Mouse (Mus musculus) erythroblast, adult 5-6 weeks (primary cell): ENCODE measurements around the gene Tnks1bp1. TPM values are rescaled to one million over a fixed set of nuclear protein-coding genes. Genes with fewer than 3 reads are reported as not detected.

Experiments
- ATAC-seq: replicated peaks from 2 replicates; pipeline ENCODE4 v1.8.0; 2016; ENCODE audit warnings: moderate number of reproducible peaks, mild to moderate bottlenecking, moderate TSS enrichment, inconsistent platforms; ENCODE audit not compliant: poor library complexity, low FRiP score, severe bottlenecking
- total RNA-seq, 2 experiments: library from RNA; stranded (forward) in 1 of 2; stranded (reverse) in 1 of 2; fragments of 150-400 nt in 1 of 2; fragments of 200-764, 138-1000 nt in 1 of 2; gene quantifications; 2 replicates each; pipeline versions ENCODE4 v1.2.3 to v1.2.4; 2015 to 2017; ENCODE audit warnings: low replicate concordance in 2 of 2

Gene Tnks1bp1
- total RNA-seq, 2 experiments from 2014 or later, result 1.2 TPM; not detected in 1

- ATAC-seq, result no peak
Observed at GRCm38 (mm10) chr2:85070086-85070485, 22.3 kb downstream of the Tnks1bp1 start.

DNA sequence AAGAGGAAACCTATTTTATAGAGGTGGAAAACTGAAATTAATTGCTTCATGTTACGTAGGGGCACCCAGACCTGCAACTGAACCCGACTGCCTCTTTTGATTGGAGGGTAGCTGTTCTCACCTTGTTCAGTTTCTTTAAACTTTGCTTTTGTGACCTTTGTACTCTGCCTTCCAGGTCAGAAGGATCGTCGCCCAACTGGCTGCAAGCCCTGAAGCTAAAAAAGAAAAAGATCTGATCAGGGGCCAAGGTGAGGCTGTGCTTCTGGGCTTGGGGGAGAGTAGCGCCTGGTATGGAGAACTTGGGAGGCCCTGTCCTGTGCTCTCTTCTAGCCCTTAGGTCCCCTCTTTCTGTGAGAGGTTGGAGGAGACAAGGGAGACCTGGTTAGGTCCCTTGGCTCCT is 24.1 kb downstream of the Tnks1bp1 start:
- ATAC-seq, result no peak

- no peak for ATAC-seq
Observed at GRCm38 (mm10) chr2:85073751-85074150, 25.9 kb downstream of the Tnks1bp1 start.

- no peak for ATAC-seq
Observed at GRCm38 (mm10) chr2:85088716-85089646, 41.2 kb downstream of the Tnks1bp1 start.

DNA sequence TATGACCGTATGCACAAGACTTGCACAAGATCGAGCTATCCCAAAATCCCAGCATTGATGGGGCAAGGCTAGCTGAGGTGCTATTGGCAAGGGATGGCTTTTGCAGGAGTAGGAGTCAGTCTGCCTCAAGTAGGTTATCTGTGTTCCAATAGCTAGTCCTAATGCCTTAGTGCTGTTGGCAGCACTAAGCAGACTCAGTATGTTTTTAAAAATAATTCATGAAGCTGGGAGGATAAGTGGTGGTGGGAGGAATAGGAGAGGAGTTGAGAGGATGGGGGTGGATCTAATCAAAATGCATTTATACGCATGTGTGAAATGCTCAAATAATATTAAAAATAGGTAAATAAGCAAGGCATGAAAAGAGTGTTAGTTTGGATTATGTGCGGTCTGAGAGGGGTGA is 43.5 kb downstream of the Tnks1bp1 start:
- no peak for ATAC-seq

DNA sequence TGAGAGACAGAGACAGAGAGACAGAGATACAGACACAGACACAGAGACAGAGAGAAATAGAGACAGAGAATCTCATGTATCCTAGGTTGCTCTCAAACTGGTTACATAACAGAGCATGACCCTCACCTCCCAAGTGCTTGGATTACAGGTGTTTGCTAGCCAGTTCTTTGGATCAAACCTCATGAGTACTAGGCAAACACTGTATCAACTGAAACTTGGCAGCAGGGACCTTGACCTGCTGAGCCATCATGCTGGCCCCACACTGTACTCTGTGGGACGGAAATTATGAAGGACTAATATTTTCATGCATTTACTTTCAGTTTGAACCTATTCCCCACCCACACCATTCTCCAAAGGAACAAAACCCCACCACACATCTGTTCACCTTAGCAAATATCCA is 45.6 kb downstream of the Tnks1bp1 start:
- ATAC-seq, result no peak

DNA sequence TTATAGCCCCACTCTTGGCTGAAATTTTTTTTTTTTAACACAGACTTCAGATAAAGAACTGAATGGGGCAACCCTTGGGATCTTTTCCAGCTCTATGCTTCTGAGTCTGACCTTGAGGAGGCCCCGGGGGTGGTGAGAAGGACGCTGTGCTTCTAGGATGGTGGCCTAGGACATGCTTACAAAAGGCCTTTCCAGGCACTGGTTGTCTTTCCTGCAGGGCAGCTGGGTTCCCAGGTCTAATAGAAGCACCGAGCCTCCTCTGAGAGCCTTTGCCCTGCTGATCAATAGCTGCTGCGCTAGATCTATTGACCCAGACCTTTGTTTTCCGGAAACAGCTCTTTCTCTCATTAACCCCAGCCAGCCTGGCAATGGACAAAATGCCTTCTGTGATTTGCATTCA is 48.1 kb downstream of the Tnks1bp1 start:
- ATAC-seq, result no peak

- ATAC-seq, result no peak
Observed at GRCm38 (mm10) chr2:85098014-85098413, 50.2 kb downstream of the Tnks1bp1 start.

GRCm38 (mm10) chr2:85098824-85099511 is 51.1 kb downstream of the Tnks1bp1 start:
- ATAC-seq, result no peak

GRCm38 (mm10) chr2:85103201-85103600 is 55.4 kb downstream of the Tnks1bp1 start:
- no peak for ATAC-seq

DNA sequence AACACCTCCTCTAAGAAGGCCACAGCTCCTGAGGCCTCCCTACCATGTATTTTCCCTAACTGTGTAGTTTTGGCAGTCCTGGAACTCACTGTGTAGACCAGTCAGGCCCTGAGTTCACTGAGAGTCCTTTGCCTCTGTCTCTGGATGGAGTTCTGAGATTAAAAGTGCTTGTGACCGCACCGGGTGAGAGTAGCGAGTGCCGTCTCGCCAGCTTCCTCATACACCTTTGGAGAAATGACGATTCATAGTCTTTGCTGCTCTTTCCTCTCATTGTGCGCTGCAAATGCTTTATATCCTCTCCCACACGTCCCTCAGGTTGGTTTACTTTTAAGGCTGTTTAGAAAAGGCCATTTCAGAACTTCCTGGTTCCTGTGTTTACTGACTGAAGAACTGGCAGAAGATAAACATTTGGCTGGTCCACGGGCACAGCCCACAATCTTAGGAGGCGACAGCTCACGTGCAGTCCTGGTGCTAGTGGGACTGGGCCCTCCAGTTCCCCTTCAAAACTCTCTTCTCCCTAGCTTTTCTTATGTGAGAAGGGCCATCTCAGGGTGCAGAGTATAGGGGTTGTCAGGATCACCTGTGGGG is 57.7 kb downstream of the Tnks1bp1 start:
- ATAC-seq, result no peak

DNA sequence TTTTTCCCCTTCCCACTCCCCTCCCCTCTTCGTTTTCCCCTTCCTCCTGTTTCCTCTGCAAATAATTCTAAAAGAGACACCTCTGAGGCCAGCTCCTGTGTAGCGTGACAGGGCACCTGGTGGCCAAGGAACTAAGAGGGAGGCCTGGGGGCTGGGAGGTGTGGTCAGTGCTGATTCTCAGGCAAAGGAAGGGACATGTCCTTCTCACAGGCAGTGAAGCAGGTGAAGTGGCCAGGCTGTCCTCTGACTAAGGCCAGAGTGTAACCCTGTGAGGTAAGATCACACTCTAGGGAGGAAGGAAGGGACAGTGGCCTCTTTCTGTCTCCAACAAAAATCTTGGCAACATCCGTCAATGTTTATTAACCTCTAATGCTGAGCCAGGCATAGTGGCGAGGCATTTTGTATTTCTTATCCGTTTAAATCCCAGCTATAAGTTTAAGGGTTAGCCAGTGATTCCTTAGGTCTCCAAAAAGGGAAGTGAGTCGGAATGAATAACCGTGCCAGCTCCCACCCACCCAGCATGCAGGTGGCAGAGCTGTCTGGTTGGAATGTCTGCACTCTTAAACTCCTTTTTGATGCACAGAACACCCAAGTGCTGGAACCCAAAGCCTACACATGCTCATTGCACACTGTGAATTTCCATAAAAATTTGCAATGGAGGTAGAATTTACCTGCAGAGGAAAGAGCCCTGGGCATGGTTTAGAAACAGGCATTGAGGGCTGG is 58.4 kb downstream of the Tnks1bp1 start:
- no peak for ATAC-seq

DNA sequence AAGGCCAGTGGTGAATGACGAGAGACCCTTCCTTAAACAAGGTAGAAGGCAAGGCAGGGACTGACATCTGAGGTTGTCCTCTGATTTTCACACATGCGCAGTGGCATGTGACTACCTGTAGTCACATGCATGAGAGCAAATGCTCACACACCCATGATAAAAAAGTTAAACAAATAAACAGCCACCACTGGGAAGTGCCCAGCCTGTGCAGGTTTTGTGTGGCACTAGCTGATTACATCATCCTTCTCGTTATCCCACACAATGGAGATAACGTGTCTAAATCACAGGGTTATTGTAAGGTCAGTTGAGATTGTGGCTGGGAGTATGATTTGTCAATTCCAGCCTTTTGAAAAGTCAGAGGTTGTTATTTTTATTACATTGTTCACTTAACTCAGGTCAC is 59.1 kb downstream of the Tnks1bp1 start:
- no peak for ATAC-seq

DNA sequence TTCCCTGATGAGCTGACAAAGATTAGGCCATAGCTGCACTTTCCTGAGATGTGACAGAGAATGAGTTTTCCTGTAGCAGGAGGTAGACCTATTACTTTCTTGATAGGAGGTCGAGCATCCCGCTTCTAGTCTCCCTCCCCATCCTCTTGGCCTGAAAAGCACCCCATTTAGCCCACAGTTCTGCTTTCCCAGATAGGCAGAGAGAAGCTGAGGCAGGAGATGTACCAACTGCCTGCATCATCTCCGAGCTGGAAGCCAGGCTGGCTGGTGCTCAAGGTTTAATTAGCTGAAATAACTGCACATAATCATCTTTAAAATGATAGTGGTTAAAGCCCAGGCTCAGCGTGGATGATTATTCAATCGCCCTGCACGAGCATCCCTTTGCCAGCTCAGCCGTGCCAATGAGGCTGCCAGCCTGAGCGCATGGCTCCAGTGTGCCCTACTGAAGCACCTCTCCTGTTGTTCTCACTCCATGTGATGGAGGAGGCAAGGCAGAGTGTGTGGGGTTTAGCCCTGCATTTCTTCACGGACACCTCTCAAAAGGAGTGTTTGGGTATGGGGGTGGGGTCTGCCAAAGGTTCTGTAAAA is 62.6 kb downstream of the Tnks1bp1 start:
- no peak for ATAC-seq

Other genes starting within 250 kb of the Tnks1bp1 start
- gene Ube2l6, start 249.2 kb upstream of the Tnks1bp1 start, total RNA-seq (2015; ENCODE audit: low replicate concordance), result 974 and 1,000 TPM in 2 replicates
- gene Ube2l6, start 249.2 kb upstream of the Tnks1bp1 start, total RNA-seq (2017; ENCODE audit: low replicate concordance), result 826 and 843 TPM in 2 replicates
- not detected in 2 replicates for gene Smtnl1, start 225.4 kb upstream of the Tnks1bp1 start, total RNA-seq (2015; ENCODE audit: low replicate concordance)
- gene Smtnl1, start 225.4 kb upstream of the Tnks1bp1 start, total RNA-seq (2017; ENCODE audit: low replicate concordance), result 2.0 TPM in 1 of 2 replicates, not detected in the other
- 28.6 and 43.9 TPM in 2 replicates for gene Timm10, start 221.0 kb upstream of the Tnks1bp1 start, total RNA-seq (2015; ENCODE audit: low replicate concordance)
- gene Timm10, start 221.0 kb upstream of the Tnks1bp1 start, total RNA-seq (2017; ENCODE audit: low replicate concordance), result 5.2 and 22.2 TPM in 2 replicates
- 756 and 864 TPM in 2 replicates for gene Slc43a1, start 209.2 kb upstream of the Tnks1bp1 start, total RNA-seq (2015; ENCODE audit: low replicate concordance)
- gene Slc43a1, start 209.2 kb upstream of the Tnks1bp1 start, total RNA-seq (2017; ENCODE audit: low replicate concordance), result 516 and 701 TPM in 2 replicates
- not detected in 2 replicates for gene Rtn4rl2, start 161.3 kb upstream of the Tnks1bp1 start, total RNA-seq (2015; ENCODE audit: low replicate concordance)
- gene Rtn4rl2, start 161.3 kb upstream of the Tnks1bp1 start, total RNA-seq (2017; ENCODE audit: low replicate concordance), result not detected in 2 replicates
- gene Slc43a3, start 111.4 kb upstream of the Tnks1bp1 start, total RNA-seq (2015; ENCODE audit: low replicate concordance), result 207 and 247 TPM in 2 replicates
- gene Slc43a3, start 111.4 kb upstream of the Tnks1bp1 start, total RNA-seq (2017; ENCODE audit: low replicate concordance), result 227 and 246 TPM in 2 replicates
- gene Prg2, start 67.6 kb upstream of the Tnks1bp1 start, total RNA-seq (2015; ENCODE audit: low replicate concordance), result 140 and 215 TPM in 2 replicates
- 429 and 503 TPM in 2 replicates for gene Prg2, start 67.6 kb upstream of the Tnks1bp1 start, total RNA-seq (2017; ENCODE audit: low replicate concordance)
- 21.7 and 30.7 TPM in 2 replicates for gene Prg3, start 59.8 kb upstream of the Tnks1bp1 start, total RNA-seq (2015; ENCODE audit: low replicate concordance)
- 20.4 and 21.9 TPM in 2 replicates for gene Prg3, start 59.8 kb upstream of the Tnks1bp1 start, total RNA-seq (2017; ENCODE audit: low replicate concordance)
- 54.8 and 61.9 TPM in 2 replicates for gene Ssrp1, start 10.8 kb upstream of the Tnks1bp1 start, total RNA-seq (2015; ENCODE audit: low replicate concordance)
- gene Ssrp1, start 10.8 kb upstream of the Tnks1bp1 start, total RNA-seq (2017; ENCODE audit: low replicate concordance), result 111 and 113 TPM in 2 replicates
- gene P2rx3, start 10.6 kb upstream of the Tnks1bp1 start, total RNA-seq (2015; ENCODE audit: low replicate concordance), result not detected in 2 replicates
- not detected in 2 replicates for gene P2rx3, start 10.6 kb upstream of the Tnks1bp1 start, total RNA-seq (2017; ENCODE audit: low replicate concordance)
- 0.63 TPM in 1 of 2 replicates, not detected in the other for gene Aplnr, start 88.2 kb downstream of the Tnks1bp1 start, total RNA-seq (2015; ENCODE audit: low replicate concordance)
- 0.34 and 0.70 TPM in 2 replicates for gene Aplnr, start 88.2 kb downstream of the Tnks1bp1 start, total RNA-seq (2017; ENCODE audit: low replicate concordance)
- not detected in 2 replicates for gene Lrrc55, start 149.2 kb downstream of the Tnks1bp1 start, total RNA-seq (2015; ENCODE audit: low replicate concordance)
- gene Lrrc55, start 149.2 kb downstream of the Tnks1bp1 start, total RNA-seq (2017; ENCODE audit: low replicate concordance), result 0.28 TPM in 1 of 2 replicates, not detected in the other